Mouse (Mus musculus): ENCODE measurements around the gene Slc25a22.

The Slc25a22 gene

GRCm38 (mm10) chr7:141437178-141438120 is at the start of gene Slc25a22:
TSS of gene Slc25a22 (minus strand) at chr7:141437892.
- peak; percentile 56 for DNase-seq (ENCODE audit: low read depth, low spot score)

- DNase-seq (ENCODE audit: low read depth, low spot score): no peak
Observed at GRCm38 (mm10) chr7:141487141-141487540, 49.4 kb upstream of the Slc25a22 start.

GRCm38 (mm10) chr7:141486239-141486638 is 48.5 kb upstream of the Slc25a22 start:
- DNase-seq (ENCODE audit: low read depth, low spot score): no peak

GRCm38 (mm10) chr7:141485606-141486005 is 47.9 kb upstream of the Slc25a22 start:
- no peak for DNase-seq (ENCODE audit: low read depth, low spot score)

GRCm38 (mm10) chr7:141485186-141485585 is 47.5 kb upstream of the Slc25a22 start:
- DNase-seq (ENCODE audit: low read depth, low spot score): no peak

GRCm38 (mm10) chr7:141484186-141485120 is 46.8 kb upstream of the Slc25a22 start:
- no peak for DNase-seq (ENCODE audit: low read depth, low spot score)

GRCm38 (mm10) chr7:141483114-141483653 is 45.5 kb upstream of the Slc25a22 start:
- no peak for DNase-seq (ENCODE audit: low read depth, low spot score)

GRCm38 (mm10) chr7:141482531-141483024 is 44.9 kb upstream of the Slc25a22 start:
- DNase-seq (ENCODE audit: low read depth, low spot score): no peak

GRCm38 (mm10) chr7:141481498-141482401 is 44.1 kb upstream of the Slc25a22 start:
- DNase-seq (ENCODE audit: low read depth, low spot score): no peak

- DNase-seq (ENCODE audit: low read depth, low spot score): peak; percentile 68
Observed at GRCm38 (mm10) chr7:141480842-141481497, 43.3 kb upstream of the Slc25a22 start.

- DNase-seq (ENCODE audit: low read depth, low spot score): no peak
Observed at GRCm38 (mm10) chr7:141478270-141478748, 40.6 kb upstream of the Slc25a22 start.

- DNase-seq (ENCODE audit: low read depth, low spot score): no peak
Observed at GRCm38 (mm10) chr7:141477578-141478269, 40.0 kb upstream of the Slc25a22 start.

- no peak for DNase-seq (ENCODE audit: low read depth, low spot score)
Observed at GRCm38 (mm10) chr7:141476981-141477370, 39.3 kb upstream of the Slc25a22 start.

GRCm38 (mm10) chr7:141476226-141476980 is 38.7 kb upstream of the Slc25a22 start:
- DNase-seq (ENCODE audit: low read depth, low spot score): no peak

GRCm38 (mm10) chr7:141475805-141476158 is 38.1 kb upstream of the Slc25a22 start:
- DNase-seq (ENCODE audit: low read depth, low spot score): no peak

GRCm38 (mm10) chr7:141475011-141475804 is 37.5 kb upstream of the Slc25a22 start, which contains the start of the genes Polr2l and Tspan4:
TSS of gene Polr2l (minus strand) at chr7:141475132.
TSS of gene Tspan4 (plus strand) at chr7:141475240.
- DNase-seq (ENCODE audit: low read depth, low spot score): peak; percentile 81

GRCm38 (mm10) chr7:141474160-141474559 is 36.5 kb upstream of the Slc25a22 start:
- DNase-seq (ENCODE audit: low read depth, low spot score): no peak

- no peak for DNase-seq (ENCODE audit: low read depth, low spot score)
Observed at GRCm38 (mm10) chr7:141472763-141473162, 35.1 kb upstream of the Slc25a22 start.

Measured in c-Kit-negative CD71-positive TER-119-positive erythroid progenitor cells, embryonic 14.5 days (primary cell).